Mouse (Mus musculus) thymus, postnatal 0 days (tissue): ENCODE data around the gene Frrs1. TPM values are rescaled to one million over a fixed set of nuclear protein-coding genes. Genes with fewer than 3 reads are reported as not detected.
A peak's percentile ranks its signal among the peaks of the same experiment; 100 is the strongest.
"Not testable (repeated sequence)": the region's sequence is repeated elsewhere in the genome, so short reads cannot be mapped to it uniquely, and the experiment has no call there.

Experiments used
- DNase-seq: peaks from one replicate; pipeline ENCODE4 v3.0.0-alpha.2; 2015; ENCODE audit warnings: low spot score
- polyA plus RNA-seq: library from polyadenylated mRNA; unstranded; fragments of >200 nt; fragmentation: Nextera tagmentation; extraction: Ambion mirVana; gene quantifications from 2 replicates; pipeline ENCODE4 v1.2.1, GENCODE M21; 2015

The Frrs1 gene
- 10.9 and 14.9 TPM in 2 replicates for polyA plus RNA-seq

DNA sequence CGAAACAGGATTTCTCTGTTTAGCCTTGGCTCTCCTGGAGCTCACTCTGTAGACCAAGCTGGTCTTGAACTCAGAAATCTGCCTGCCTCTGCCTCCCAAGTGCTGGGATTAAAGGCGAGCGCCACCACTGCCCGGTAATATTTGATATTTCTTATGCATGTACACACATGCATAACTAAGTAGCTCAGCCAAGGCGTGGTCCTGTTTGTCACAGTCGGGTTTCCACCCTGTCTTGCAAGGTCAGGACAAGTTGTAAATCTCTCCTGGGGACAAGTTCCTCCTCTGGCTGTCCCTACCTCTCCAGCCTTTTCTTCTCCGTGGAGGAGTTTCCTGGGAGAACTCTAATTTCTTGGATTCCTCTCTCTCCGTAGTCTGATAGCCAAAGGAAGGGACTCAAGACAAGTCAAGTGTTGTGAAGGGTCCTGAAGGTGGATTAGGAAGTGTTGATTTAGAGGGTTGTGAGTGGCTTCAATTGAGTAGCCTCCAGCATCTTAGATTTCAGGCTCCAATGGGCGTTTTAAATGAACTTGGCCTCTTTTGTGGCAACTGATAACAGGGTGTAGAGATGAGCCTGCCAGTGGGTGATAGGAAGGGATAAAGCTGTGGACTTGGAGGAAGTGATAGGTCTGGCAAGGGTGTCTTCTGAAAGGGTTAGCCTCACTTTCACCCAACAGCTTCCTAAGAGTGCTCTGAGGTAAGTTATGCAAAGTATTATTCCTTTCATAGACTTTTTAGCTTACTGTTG is at the start of gene Frrs1:
Gene Frrs1 (plus strand): TSS at position 524 of the 745 bp plus-strand sequence.
- no peak for DNase-seq

DNA sequence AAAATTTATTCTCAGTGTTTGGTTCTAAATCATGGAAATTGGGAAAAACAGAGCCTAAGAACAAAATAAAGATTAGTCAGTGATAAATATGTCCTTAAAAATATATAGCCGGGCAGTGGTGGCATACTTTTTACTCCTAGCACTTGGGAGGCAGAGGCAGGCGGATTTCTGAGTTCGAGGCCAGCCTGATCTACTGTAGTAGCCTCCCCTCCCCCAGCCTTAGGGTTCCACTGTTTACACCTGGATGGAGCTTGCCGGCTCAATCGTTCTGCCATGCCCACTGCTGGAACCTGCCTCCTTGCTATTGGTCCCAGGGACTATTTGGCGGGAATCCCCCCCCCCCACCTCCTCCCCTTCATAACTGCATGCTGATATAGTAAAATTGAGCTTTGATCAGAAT is 48.9 kb upstream of the Frrs1 start:
- not testable (repeated sequence) for DNase-seq

DNA sequence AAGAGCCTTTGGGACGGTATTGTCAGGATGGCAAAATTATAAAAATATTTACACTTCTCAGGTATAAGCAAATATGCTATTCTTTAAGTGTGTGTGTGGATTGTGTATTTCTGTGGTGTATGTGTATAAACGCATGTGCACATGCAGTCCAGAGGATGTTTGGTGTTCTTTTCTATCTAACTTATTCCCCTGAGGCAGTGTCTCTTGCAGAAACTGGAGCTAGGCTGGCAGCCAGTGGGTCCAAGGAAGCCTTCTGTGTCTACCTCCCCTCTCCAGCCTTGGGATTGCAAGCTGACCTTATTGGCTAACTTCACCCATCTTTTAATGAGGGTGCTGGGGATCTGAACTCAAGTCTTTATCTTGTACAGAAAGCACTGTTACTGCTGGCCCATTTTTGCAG is 46.3 kb upstream of the Frrs1 start:
- DNase-seq = no peak

DNA sequence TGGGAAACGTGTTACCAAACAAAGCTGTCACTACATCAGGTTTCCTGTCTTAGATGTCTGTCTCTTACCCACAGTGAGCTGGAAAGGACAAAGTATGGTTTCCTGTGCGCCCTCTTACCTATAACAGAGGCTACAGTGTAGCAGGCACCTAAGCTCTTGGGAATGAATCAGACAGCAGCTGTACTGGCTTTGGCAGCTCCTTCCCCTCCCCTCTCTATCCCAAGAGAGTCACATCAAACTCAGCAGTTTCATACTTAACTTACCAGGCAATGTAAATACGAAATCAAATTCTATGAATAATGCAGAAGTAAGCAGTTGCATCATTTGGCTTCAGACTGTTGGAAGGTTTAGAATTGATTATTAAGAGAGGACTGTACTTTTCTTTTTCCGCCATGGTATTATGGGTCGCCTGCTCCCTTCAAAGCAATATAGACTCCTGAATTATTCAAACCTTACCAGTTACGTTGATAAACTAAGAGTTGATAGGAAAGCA is 43.9 kb upstream of the Frrs1 start:
- no peak for DNase-seq

DNA sequence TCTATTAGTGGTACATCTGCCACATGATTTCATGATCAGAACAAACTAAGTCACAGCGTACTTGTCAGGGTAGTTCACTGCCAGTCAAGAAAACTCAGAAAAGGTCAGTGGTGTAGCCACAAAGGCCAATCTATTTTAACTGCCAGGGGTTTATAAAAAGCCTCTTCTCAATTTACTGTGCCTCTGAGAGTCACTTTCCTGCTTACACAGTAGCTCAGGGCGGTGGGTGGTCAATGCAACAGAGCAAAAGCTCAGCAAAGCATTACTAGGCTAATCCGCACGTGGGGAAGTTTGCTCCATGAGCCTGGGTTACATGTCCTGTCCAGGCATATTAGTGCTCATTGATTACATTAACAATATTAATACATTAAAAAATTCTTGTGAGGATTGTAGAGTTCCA is 43.3 kb upstream of the Frrs1 start:
- no peak for DNase-seq

DNA sequence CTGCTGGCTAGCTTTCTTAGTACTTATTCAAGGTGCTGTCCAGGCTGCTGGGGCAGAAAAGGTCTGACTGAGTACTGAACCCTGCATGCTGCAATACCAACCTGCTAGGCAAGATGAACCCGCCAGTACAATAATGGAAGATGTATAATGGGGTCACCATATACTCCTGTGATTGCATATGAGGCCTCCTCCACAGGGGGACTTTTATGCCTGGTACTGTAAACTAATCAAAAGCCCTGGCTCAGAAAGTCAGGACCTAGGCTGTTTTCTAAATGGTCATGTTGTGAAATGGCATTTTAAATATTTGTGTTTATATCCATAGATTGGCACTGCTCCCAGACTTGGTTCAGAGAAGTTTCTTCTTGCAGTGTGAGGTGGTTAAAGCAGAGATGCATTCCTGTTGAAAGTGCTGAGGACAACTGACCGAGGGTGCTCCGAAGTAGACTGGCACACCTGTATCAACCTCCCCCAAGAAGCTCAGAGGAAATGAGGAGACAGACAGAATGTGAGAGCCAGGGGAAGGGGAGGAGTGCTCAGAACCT is 42.5 kb upstream of the Frrs1 start:
- DNase-seq = no peak

DNA sequence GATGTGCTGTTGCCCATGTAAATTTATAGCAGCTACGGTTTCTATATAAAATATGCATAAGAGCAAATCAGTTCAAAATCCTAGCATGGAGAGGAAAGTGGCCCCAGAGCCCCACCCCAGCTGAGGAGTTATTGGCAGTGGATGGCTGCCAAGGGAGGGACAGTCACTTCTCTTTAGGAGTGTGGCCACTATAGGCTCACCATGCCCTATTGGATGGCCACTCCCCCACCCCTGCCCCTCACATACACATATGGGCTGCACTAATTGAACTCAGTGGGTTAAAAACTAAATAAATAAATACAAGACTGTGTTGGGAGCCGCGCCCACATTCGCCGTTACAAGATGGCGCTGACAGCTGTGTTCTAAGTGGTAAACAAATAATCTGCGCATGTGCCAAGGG is 42.0 kb upstream of the Frrs1 start:
- DNase-seq = no peak

DNA sequence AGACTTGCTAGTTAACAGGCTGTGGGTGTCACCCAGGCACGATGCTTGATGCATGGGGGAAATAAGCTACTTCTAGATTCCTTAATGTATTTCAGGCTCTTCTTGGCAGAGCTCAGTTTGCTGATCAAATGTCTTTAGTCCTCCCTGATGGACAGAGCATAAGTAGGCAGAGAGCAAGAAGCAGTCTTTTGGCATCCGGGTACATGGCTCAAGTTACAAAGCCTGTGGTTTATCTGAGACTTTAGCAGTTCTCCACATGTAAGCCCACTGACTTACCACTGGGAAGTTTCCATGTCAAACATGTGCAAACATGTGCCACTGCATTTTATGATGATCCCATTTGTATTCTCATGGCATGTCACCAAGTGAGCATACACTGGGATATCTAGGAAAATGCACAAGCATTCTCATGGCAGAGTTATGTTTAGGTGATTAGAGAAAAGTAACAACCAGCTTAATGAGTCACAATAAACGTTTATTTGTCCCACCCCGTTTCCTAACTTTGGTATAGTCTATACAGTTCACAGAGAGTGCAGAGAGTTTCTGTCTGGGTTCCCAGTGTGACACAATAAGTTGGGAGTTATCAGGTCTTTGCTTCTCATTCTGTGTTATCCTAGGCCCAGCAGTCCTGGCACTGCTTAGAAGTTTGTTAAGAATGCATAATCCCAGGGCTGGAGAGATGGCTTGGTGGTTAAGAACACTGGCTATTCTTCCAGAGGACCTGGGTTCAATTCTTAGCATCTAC is 32.6 kb upstream of the Frrs1 start:
- no peak for DNase-seq

DNA sequence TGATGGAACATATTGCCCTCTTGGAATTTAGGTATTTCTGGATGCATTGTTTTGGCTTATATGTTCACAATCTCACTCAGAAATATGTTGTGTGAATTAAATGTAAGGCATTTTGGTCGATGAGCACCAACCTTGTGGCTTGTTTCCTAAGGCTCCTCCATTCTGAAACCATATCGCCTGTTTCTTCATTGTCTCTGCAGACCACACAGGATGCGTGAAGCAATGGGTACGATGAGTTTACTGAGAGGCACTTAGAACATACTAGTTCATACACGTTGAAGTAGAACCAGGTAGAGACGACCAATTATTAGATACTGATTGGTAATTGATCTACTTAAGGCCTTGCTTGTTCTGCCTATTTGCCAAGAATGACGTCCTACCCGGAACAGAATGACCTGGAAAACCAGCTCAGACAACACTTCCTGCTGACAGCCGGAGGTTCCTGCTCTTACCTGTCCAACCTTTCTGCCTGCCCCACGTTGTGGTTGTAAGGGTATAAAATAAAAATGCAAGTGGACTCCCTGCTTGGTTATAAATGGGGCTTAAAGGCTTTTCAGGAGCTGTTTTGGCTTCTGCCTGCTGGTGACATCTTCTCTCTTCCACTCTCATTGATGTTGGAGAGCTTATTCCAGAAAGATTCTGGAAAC is 29.9 kb upstream of the Frrs1 start:
- no peak for DNase-seq

DNA sequence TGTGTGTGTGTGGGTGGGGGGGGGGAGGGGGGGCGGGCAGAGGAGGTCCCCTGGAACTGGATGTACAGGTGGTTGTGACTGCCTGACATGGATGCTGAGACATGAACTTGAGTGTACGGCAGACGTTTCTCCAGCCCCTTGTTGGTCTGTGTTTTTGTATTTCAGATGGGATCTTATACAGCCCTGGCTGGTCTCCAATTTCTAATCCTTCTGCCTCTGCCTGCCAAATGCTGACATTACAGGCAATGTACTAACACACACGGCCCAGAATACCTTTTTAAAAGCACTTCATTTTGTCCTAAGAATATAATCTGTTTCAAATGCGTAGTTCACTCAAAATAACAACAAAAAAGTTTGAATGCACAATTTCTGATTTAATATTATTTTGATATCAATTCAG is 27.9 kb upstream of the Frrs1 start:
- no peak for DNase-seq

DNA sequence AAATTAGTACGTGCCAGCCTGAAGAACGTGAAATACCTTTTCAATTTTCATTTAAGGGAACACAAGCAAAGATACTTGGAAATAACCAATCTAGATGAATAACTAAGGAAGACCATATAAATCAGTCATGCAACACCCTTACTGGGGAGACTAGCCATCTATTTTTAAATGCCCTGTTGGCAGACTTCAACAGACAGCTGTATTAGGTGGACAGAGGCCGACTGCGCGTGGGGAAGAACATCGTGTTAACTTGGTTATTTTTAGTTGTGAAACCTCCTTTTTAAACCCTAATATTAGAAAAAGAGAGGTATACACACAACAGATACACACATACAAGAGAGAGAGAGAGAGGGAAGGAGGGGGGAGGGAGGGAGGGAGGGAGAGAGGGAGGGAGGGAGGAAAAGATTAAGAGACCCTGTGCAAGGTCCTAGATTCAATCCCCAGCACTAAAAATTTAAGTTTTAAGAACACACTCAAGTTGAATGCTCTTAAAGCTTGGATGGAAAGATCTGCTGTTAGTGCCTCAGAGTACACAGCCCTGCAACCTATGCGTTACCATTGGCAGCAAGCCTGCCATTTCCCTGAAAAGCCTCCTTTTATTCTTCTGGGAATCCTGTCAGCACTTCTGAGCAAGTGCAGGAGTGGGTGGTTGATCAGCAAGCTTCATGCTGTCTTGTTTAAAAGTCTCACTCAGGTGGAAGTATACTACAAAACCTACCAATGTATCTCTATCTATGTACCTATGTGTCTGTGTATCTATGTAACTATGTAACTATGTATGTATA is 26.5 kb upstream of the Frrs1 start:
- DNase-seq = no peak

DNA sequence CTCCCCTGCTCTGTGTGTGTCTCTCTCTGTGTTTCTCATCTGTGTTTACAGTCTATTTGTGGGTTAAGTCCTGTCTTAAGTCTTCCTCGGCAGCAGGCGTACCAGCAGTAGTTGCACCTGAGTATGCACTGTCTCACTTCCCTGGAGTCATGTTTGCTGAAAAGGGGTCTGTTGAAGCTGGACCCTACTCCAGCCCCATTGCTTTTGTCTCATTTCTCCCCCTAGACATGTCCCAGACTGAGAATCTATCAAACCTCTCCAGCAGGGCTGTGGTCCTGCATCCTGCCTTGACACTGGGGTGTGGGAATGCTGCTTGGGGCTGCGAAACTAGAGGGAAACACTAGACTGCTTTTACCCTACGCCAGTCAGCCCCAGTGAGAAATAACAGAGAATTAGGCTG is 25.8 kb upstream of the Frrs1 start:
- DNase-seq = no peak

DNA sequence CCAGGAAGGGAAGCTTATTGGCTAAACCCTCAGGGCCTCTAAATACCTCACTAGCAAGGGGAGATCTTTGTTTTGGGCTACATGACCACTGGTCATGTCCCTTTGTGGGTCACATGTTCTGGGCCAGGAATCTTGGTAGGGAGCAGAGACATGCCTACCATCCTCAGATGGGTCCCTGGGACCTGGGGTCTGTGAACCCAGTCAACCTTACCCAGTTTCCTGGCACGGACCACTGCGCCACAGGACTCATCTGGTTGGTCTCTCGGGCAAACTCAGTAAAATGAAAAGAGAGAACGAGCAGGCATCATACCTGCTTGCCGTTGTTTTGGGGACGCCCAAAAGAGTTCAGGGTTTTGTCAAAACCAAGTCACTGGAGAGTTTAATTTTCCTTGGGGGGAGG is 25.0 kb upstream of the Frrs1 start:
- no peak for DNase-seq

DNA sequence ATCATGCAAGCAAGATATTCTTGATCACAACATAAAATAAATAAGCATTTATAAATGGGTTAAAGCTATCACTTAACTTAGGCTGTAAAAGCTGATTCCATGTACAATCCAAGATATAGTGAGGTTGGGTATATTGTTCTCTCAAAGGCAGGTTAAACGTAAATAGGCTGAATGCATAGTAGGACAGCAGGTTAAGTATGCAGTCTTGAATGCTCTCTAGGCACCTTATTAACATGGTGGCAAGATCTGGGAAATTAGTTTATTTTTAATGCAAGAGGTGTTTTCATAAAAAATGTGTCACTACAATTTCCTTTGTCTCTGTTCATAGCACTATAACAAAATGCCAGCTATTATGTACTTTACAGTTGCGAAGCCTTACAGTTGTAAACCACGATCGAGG is 23.9 kb upstream of the Frrs1 start:
- no peak for DNase-seq

DNA sequence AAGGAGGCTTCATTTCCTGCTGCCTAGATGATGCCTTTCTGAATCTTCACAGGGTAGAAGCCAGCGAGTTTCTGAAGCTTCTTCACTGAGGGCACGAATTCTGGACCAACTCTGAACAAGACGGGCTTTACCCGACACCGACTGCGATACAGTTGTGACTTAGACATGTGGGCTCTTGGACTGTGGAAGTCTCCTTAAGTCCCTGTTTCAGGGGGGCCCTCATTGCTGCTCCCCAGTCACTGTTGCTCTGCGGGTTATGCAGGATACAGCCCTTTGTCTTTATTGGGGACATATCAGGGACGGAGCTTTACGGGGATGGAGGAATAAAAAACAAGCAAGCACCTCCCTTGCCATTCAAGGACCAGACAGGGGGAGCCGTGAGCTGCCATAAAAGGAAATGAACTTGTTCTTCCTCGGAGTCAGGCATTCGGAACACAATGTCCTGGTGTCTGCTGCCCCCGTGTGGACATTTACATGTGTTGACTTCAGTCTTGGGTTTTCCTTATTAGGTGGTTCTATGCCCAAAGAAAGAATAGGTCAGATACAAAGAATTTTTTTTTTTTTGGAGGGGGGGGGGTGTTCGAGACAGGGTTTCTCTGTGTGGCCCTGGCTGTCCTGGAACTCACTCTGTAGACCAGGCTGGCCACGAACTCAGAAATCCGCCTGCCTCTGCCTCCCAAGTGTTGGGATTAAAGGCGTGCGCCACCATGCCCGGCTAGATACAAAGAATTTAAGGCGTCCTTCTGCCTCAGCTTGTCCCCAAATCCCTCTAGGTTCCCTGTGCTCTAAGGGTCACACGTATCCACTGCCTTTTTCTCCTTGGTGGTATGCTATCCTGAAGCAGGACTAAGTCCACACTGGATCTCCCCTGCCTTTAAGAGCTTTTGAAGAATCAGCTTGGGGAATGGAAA is 23.2 kb upstream of the Frrs1 start:
- DNase-seq = peak; percentile 90

DNA sequence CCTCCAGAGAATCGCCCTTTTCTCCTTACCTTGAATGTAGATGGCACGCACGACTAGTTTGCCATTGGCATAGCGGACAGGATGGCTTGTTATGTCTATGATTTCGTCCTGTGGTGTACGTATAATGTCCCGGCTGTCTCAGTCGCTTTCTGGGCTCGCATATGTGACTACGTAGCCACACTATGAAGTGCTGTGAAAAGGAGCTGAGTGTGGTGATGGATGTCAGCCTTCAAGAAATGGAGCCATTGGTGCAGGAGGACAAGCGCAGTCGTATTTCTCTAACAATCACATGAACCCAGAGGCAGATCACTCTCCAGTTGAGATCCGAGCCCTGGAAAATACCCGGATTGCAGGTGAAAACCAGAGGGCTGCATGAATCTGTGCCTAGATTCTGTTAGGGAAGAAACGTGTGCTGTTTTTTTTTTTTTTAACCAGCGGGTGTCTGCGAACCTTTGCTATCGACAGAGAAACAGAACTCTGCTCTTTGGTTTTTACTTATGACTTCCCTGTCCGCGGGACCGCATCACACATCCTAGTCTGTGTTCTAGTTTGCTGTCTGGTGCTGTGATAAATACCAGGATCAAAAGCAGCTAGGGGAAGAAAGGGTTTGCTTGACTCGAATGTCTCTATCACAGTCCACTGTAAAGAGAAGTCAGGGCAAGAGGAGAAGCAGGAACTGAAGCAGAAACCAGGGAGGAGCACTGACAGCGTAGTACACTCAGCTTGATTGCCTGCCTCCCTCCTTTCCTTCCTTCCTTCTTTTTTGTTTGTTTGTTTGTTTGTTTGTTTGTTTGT is 22.4 kb upstream of the Frrs1 start:
- DNase-seq = no peak

DNA sequence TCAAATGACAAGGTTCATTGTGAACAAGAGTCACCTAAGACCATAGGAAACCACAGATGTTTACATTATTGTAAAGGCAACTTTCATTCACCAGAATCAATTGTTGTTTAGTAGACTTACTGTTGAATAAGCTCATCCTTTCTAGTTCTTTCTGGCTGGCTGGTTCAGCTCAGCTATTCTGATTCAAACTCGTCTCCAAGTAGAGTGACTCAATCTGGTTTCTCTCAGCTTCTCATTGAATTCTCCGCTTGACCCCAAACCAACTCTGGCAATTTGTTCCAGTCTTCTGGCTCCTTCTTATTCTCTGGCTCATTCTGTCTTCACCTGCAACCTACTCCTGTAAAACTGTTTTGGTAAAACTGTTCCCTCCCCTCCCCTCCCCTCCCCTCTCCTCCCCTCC is 18.0 kb upstream of the Frrs1 start:
- no peak for DNase-seq

DNA sequence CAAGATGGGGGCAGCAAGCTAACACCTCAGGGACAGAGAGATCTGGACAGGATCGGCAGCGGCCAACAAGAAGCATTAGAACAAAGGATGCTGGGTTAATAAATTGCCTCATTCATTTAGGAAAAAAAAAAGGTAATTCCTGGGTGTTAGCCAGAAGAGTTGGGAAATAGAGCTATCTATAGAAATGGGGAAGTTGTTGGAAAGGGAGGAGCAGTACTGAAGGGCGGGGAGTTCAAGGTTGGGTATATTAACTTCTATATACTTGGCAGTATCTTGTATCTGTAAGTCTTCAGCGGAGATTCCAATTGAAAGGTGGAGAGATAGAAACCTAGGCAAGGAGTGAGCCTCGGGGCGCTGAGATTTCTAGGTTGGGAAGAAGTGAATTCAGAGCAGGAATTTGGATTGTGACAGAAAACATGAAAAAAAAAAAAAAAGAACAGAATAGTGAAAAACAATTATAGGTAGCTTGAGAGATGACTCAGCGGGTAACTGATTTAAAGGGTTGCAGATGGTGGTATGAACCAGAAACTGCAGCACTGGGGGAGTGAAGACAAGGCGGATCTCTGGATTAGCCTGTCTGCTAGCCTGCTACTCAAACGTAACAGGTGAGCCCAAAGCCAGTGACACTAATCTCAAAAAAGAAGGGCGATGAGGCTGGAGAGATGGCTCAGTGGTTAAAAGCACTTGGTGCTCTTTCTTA is 14.2 kb upstream of the Frrs1 start:
- no peak for DNase-seq

DNA sequence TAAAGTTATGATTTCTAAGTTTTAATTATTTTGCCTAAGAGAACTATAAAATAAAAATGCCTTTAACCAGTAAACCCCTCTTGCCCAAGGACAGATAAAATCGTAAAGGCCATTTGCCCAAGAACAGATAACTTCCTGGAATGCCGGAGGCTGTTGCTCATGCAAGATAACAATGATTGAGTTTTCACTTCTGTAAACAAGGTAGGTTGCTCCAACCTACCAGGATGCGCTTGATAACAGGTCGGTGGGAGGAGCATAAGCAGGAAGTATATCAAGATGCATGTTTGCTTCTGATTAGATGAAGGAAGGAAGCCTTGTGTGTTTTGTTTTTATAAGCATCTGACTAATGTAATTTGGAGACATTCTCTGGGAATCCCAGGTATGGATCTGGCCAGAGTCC is 13.2 kb upstream of the Frrs1 start:
- no peak for DNase-seq
